Mouse (Mus musculus): ENCODE data around the gene Pgd. TPM values are rescaled to one million over a fixed set of nuclear protein-coding genes. Genes with fewer than 3 reads are reported as not detected.
"Not testable (repeated sequence)": the region's sequence is repeated elsewhere in the genome, so short reads cannot be mapped to it uniquely, and the experiment has no call there.

Gene Pgd
- polyA plus RNA-seq (2015; fragmentation: Nextera tagmentation; extraction: Ambion mirVana), result 66.7 and 81.5 TPM in 2 replicates

DNA sequence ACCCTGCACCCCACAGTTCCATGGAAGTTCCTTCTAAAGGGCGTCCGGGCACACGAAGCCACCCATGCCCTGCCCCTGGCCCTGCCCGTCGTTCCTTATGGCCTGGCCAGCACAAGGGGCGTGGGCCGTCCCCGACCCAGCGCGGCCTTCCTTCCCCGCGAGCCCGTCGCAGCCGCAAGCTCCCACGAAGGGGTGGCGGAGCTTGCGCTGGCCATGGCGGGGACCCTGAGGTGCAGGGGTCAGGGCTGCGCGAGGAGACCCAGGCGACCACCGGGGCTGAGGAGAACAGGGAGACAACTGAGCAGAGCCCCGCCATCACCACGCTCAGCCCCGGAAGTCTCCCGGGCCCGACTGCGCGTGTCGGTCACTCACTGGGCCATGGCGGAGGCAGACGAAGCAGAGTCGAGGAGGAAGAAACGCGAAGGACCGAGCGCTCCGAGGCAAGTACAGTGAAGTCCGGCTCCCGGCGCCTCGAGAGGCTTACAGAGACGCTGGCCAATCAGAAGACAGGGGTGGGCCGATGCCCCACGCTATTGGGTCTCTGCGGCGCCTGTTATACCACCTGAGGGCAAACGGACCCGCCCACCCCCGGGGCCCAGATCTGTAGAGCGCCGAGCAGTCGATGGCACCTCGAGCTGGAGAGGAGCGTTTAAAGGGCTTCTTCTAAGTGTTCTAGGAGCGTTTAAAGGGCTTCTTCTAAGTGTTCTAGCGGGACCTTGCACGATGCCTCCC lies at the start of gene Pgd:
Gene Pgd, minus strand, starts transcription at position 557 of the 732 bp plus-strand sequence.
- H3K4me2 ChIP-seq, result peak within 1 kb of the TSS; percentile 93
- no peaks in the 10 kb centered on the region for H3K9me3 ChIP-seq (replicated peaks)
- H3K9ac ChIP-seq, result peak within 1 kb of the TSS; percentile 95
- H3K4me3 ChIP-seq, result peak within 1 kb of the TSS; percentile 94
- peak within 1 kb of the TSS; percentile 86 for H3K27ac ChIP-seq
- H3K4me1 ChIP-seq (replicated peaks), result peaks cover 20% of the 10 kb centered on the region
- ATAC-seq (replicated peaks; ENCODE audit: insufficient number of reproducible peaks, insufficient read depth, low FRiP score, low read depth), result peak; percentile 99
- no peaks in the 10 kb centered on the region for H3K27me3 ChIP-seq
- peaks cover 10% of the 10 kb centered on the region for H3K36me3 ChIP-seq
- under 1% methylated on average over 59 of the region's 59 CpGs for WGBS

GRCm38 (mm10) chr4:149215982-149216381 lies 49.4 kb upstream of the Pgd start:
- ATAC-seq (replicated peaks; ENCODE audit: insufficient number of reproducible peaks, insufficient read depth, low FRiP score, low read depth), result no peak
- Histone ChIP-seq H3K27ac (no peak overlapping the region), H3K4me3 (no peak overlapping the region), H3K9ac (no peak overlapping the region), H3K4me1 (replicated peaks) (peaks cover 8% of the 10 kb centered on the region), H3K9me3 (replicated peaks) (no peaks in the 10 kb centered on the region), H3K36me3 (peaks cover 45% of the 10 kb centered on the region), H3K4me2 (no peak overlapping the region), H3K27me3 (no peaks in the 10 kb centered on the region)
- WGBS, result 88% methylated on average over 9 of the region's 9 CpGs

- Histone ChIP-seq H3K9me3 (replicated peaks) (no peaks in the 10 kb centered on the region), H3K27ac (no peak overlapping the region), H3K4me3 (no peak overlapping the region), H3K4me1 (replicated peaks) (peaks cover 6% of the 10 kb centered on the region), H3K9ac (no peak overlapping the region), H3K36me3 (peaks cover 45% of the 10 kb centered on the region), H3K27me3 (no peaks in the 10 kb centered on the region), H3K4me2 (no peak overlapping the region)
- WGBS, result 42% methylated on average over 2 of the region's 2 CpGs
- no peak for ATAC-seq (replicated peaks; ENCODE audit: insufficient number of reproducible peaks, insufficient read depth, low FRiP score, low read depth)
Observed at GRCm38 (mm10) chr4:149215397-149215796, 48.8 kb upstream of the Pgd start.

GRCm38 (mm10) chr4:149214468-149214867 lies 47.9 kb upstream of the Pgd start:
- not testable (repeated sequence) for H3K9ac ChIP-seq; H3K4me1 ChIP-seq (replicated peaks); H3K27me3 ChIP-seq; H3K4me2 ChIP-seq; H3K9me3 ChIP-seq (replicated peaks); H3K4me3 ChIP-seq; H3K27ac ChIP-seq; ATAC-seq (replicated peaks; ENCODE audit: insufficient number of reproducible peaks, insufficient read depth, low FRiP score, low read depth)
- peaks cover 47% of the 10 kb centered on the region for H3K36me3 ChIP-seq
- 97% methylated on average over 2 of the region's 2 CpGs for WGBS

GRCm38 (mm10) chr4:149213466-149213865 lies 46.9 kb upstream of the Pgd start:
- Histone ChIP-seq H3K9me3 (replicated peaks) (no peaks in the 10 kb centered on the region), H3K4me3 (no peak overlapping the region), H3K4me1 (replicated peaks) (no peaks in the 10 kb centered on the region), H3K4me2 (no peak overlapping the region), H3K27ac (no peak overlapping the region), H3K36me3 (peaks cover 48% of the 10 kb centered on the region), H3K27me3 (no peaks in the 10 kb centered on the region), H3K9ac (no peak overlapping the region)
- 90% methylated on average over 9 of the region's 9 CpGs for WGBS
- ATAC-seq (replicated peaks; ENCODE audit: insufficient number of reproducible peaks, insufficient read depth, low FRiP score, low read depth), result no peak

- H3K4me2 ChIP-seq; H3K27me3 ChIP-seq; H3K27ac ChIP-seq; H3K9ac ChIP-seq; H3K4me1 ChIP-seq (replicated peaks); ATAC-seq (replicated peaks; ENCODE audit: insufficient number of reproducible peaks, insufficient read depth, low FRiP score, low read depth); H3K9me3 ChIP-seq (replicated peaks); H3K4me3 ChIP-seq: not testable (repeated sequence)
- 92% methylated on average over 6 of the region's 6 CpGs for WGBS
- H3K36me3 ChIP-seq, result peaks cover 66% of the 10 kb centered on the region
Observed at GRCm38 (mm10) chr4:149211441-149211840, 44.9 kb upstream of the Pgd start.

GRCm38 (mm10) chr4:149202467-149202866 lies 35.9 kb upstream of the Pgd start:
- peaks cover 78% of the 10 kb centered on the region for H3K36me3 ChIP-seq
- no peaks in the 10 kb centered on the region for H3K27me3 ChIP-seq
- 34% methylated on average over 3 of the region's 3 CpGs for WGBS
- no peaks in the 10 kb centered on the region; the same call in 1 of the 2 replicates for H3K4me1 ChIP-seq (replicated peaks)
- H3K27ac ChIP-seq, result no peak overlapping the region
- H3K9ac ChIP-seq, result no peak overlapping the region
- H3K9me3 ChIP-seq (replicated peaks), result no peaks in the 10 kb centered on the region
- ATAC-seq (replicated peaks; ENCODE audit: insufficient number of reproducible peaks, insufficient read depth, low FRiP score, low read depth), result no peak
- H3K4me3 ChIP-seq, result no peak overlapping the region
- H3K4me2 ChIP-seq, result no peak overlapping the region

DNA sequence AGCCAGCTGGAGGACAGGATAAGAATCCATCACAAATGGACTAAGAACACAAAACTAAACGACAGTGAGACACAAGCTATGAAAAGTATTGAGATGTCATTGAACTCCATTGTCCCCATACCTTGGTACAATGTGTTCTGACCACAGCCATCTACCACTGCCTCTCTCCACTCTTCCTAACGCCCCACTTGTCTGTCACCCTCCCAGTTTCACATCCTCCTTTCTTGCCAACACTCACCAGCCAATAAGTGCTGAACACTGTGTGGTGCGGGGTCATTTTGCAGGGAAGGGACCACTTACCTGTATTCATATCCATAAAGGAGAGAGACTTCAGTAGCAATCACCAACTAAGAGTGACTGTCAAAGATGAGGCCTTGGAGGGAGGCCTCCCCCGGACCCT lies 34.5 kb upstream of the Pgd start:
- no peak overlapping the region for H3K4me3 ChIP-seq
- H3K9me3 ChIP-seq (replicated peaks), result no peaks in the 10 kb centered on the region
- no peaks in the 10 kb centered on the region for H3K27me3 ChIP-seq
- 86% methylated on average over 4 of the region's 4 CpGs for WGBS
- H3K9ac ChIP-seq, result no peak overlapping the region
- no peak for ATAC-seq (replicated peaks; ENCODE audit: insufficient number of reproducible peaks, insufficient read depth, low FRiP score, low read depth)
- no peak overlapping the region for H3K4me2 ChIP-seq
- no peaks in the 10 kb centered on the region; the same call in 1 of the 2 replicates for H3K4me1 ChIP-seq (replicated peaks)
- no peak overlapping the region for H3K27ac ChIP-seq
- peaks cover 78% of the 10 kb centered on the region for H3K36me3 ChIP-seq

GRCm38 (mm10) chr4:149197180-149197579 lies 30.6 kb upstream of the Pgd start:
- no peak overlapping the region for H3K9ac ChIP-seq
- no peak overlapping the region for H3K27ac ChIP-seq
- ATAC-seq (replicated peaks; ENCODE audit: insufficient number of reproducible peaks, insufficient read depth, low FRiP score, low read depth), result no peak
- H3K4me2 ChIP-seq, result no peak overlapping the region
- no peaks in the 10 kb centered on the region for H3K4me1 ChIP-seq (replicated peaks)
- H3K36me3 ChIP-seq, result peaks cover 69% of the 10 kb centered on the region
- no peak overlapping the region for H3K4me3 ChIP-seq
- H3K27me3 ChIP-seq, result no peaks in the 10 kb centered on the region
- H3K9me3 ChIP-seq (replicated peaks), result no peaks in the 10 kb centered on the region
- 76% methylated on average over 1 of the region's 1 CpGs for WGBS

DNA sequence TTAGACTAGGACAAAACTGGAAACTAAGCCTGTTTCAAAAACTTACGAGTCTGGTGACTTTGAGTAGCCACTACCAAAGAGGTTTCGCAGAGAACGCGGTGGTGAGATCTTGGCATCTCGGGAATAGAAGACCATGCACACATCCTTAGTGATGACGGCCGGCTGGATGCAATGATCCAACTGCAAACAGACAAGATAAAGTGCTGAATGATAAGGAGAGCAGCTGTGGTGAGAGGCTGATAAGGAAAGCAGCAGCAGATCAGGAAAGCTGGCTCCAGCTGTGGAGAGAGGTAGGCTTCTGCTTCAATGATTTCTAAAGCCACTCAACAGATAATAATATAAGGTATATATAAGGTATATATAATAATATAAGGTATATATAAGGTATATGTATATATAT lies 24.5 kb upstream of the Pgd start:
- WGBS, result 36% methylated on average over 7 of the region's 7 CpGs
- Histone ChIP-seq H3K27me3 (no peaks in the 10 kb centered on the region), H3K9ac (no peak overlapping the region), H3K36me3 (peaks cover 66% of the 10 kb centered on the region), H3K4me2 (no peak overlapping the region), H3K9me3 (replicated peaks) (no peaks in the 10 kb centered on the region), H3K4me1 (replicated peaks) (no peaks in the 10 kb centered on the region), H3K27ac (no peak overlapping the region), H3K4me3 (no peak overlapping the region)
- ATAC-seq (replicated peaks; ENCODE audit: insufficient number of reproducible peaks, insufficient read depth, low FRiP score, low read depth), result no peak

- Histone ChIP-seq H3K4me2 (no peak overlapping the region), H3K4me3 (no peak overlapping the region), H3K27me3 (no peaks in the 10 kb centered on the region), H3K9me3 (replicated peaks) (no peaks in the 10 kb centered on the region), H3K4me1 (replicated peaks) (no peaks in the 10 kb centered on the region), H3K9ac (no peak overlapping the region), H3K27ac (no peak overlapping the region), H3K36me3 (peaks cover 77% of the 10 kb centered on the region)
- WGBS, result 94% methylated on average over 2 of the region's 2 CpGs
- ATAC-seq (replicated peaks; ENCODE audit: insufficient number of reproducible peaks, insufficient read depth, low FRiP score, low read depth), result no peak
Observed at GRCm38 (mm10) chr4:149188563-149188962, 22.0 kb upstream of the Pgd start.

DNA sequence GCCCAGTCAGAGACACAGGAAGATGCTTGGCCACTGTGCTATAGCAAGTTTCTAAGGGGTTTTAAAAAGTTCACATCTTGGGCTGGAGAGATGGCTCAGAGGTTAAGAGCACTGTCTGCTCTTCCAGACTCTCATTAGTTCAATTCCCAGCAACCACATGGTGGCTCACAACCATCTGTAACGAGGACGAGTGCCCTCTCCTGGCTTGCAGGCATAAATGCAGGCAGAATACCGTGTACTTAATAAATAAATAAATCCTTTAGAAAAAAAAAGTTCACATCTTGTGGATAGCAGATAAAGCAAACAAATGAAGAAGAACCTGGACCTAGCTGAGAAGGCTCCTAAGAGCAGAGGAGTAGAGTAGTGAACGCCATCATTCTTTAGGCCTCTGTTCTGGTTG lies 16.2 kb upstream of the Pgd start:
- no peaks in the 10 kb centered on the region for H3K27me3 ChIP-seq
- H3K36me3 ChIP-seq, result peaks cover 83% of the 10 kb centered on the region
- H3K4me3 ChIP-seq, result no peak overlapping the region
- ATAC-seq (replicated peaks; ENCODE audit: insufficient number of reproducible peaks, insufficient read depth, low FRiP score, low read depth), result no peak
- no peak overlapping the region for H3K27ac ChIP-seq
- no peaks in the 10 kb centered on the region for H3K4me1 ChIP-seq (replicated peaks)
- 54% methylated on average over 4 of the region's 4 CpGs for WGBS
- H3K9ac ChIP-seq, result no peak overlapping the region
- no peaks in the 10 kb centered on the region for H3K9me3 ChIP-seq (replicated peaks)
- no peak overlapping the region for H3K4me2 ChIP-seq

All from heart, embryonic 15.5 days (tissue).